Mouse (Mus musculus): Measurements from ENCODE around the gene Gm20431. TPM values are rescaled to one million over a fixed set of nuclear protein-coding genes. Genes with fewer than 3 reads are reported as not detected.

The Gm20431 gene
- total RNA-seq, 1 experiment from 2014 or later = not detected

Other genes with a start within 250 kb of the Gm20431 start
- gene Slc9a8, start 239.8 kb downstream of the Gm20431 start, total RNA-seq (2017) = 19.3 and 29.1 TPM in 2 replicates
- gene Rnf114, start 168.9 kb downstream of the Gm20431 start, total RNA-seq (2017) = 22.9 and 29.9 TPM in 2 replicates
- gene Spata2, start 168.6 kb downstream of the Gm20431 start, total RNA-seq (2017) = 7.6 and 9.9 TPM in 2 replicates
- gene Snai1, start 123.3 kb downstream of the Gm20431 start, total RNA-seq (2017) = not detected in 2 replicates
- gene Ube2v1, start 29.4 kb downstream of the Gm20431 start, total RNA-seq (2017) = 60.9 and 84.5 TPM in 2 replicates
- gene Cebpb, start 27.4 kb upstream of the Gm20431 start, total RNA-seq (2017) = 4.7 and 6.5 TPM in 2 replicates
- 17.3 and 27.5 TPM in 2 replicates for gene Tmem189, start 28.3 kb upstream of the Gm20431 start, total RNA-seq (2017)

Data from common myeloid progenitor, adult 5-6 weeks (primary cell).